Comparison of ENCODE assay signal across 18 mouse cellular contexts in the genomic region with DNA sequence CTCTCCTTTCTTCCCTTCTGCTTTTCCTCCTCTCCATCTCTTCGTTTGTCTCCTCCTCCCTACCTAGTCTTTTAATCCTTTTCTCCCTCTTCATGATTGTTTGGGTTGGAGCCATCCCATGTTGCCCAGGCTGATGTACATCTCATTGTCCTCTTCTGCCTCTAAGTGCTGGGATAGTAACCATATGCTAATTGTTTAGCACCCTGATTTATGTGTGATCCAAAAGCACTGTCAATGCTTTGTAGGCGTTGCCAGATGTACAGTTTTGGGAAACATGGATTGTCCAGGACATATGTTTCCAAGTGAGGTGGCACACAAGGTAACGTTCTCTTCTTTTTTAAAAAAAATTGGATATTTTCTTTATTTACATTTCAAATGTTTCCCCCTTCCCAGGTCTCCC.
"Had no signal": no experiment of that assay in that cellular context is flagged by ENCODE, and none has a peak within 500 bp of the region (broad histone marks: within the 10 kb centered on the region; RNA-seq: fewer than 3 reads in every experiment).

No protein-coding gene starts in this region.

- H3K27ac ChIP-seq: liver, embryonic 15.5 days; lung, embryonic 15.5 days; macrophage; midbrain, embryonic 13.5 days; midbrain, embryonic 15.5 days; neural tube, embryonic 12.5 days; stomach, embryonic 15.5 days; stomach, postnatal 0 days had no signal

- H3K36me3 ChIP-seq: liver, embryonic 15.5 days; lung, embryonic 15.5 days; midbrain, embryonic 13.5 days; midbrain, embryonic 15.5 days; neural tube, embryonic 12.5 days; stomach, embryonic 15.5 days had no signal

- DNase-seq: liver, postnatal 0 days; lung, adult 2 months; lung, postnatal 14 days; lung, postnatal 36 days; right cerebral cortex, postnatal 25 days; thymus, adult 18-20 months; thymus, postnatal 14 days; thymus, postnatal 36 days had no signal

- H3K4me3 ChIP-seq: liver, embryonic 15.5 days; lung, embryonic 15.5 days; megakaryocyte, embryonic 14.5 days; midbrain, embryonic 13.5 days; midbrain, embryonic 15.5 days; neural tube, embryonic 12.5 days; stomach, embryonic 15.5 days had no signal

- H3K27me3 ChIP-seq: liver, embryonic 15.5 days; lung, embryonic 15.5 days; megakaryocyte, embryonic 14.5 days; midbrain, embryonic 13.5 days; midbrain, embryonic 15.5 days; neural tube, embryonic 12.5 days; stomach, embryonic 15.5 days had no signal

- ATAC-seq: liver, postnatal 0 days; lung, postnatal 0 days; midbrain, embryonic 13.5 days; midbrain, embryonic 15.5 days had no signal

- H3K9me3 ChIP-seq: liver, embryonic 15.5 days; lung, embryonic 15.5 days; midbrain, embryonic 13.5 days; midbrain, embryonic 15.5 days; neural tube, embryonic 12.5 days; stomach, embryonic 15.5 days had no signal

- H3K4me1 ChIP-seq: liver, embryonic 15.5 days; lung, embryonic 15.5 days; megakaryocyte, embryonic 14.5 days; midbrain, embryonic 13.5 days; midbrain, embryonic 15.5 days; neural tube, embryonic 12.5 days; stomach, embryonic 15.5 days had no signal

- H3K9ac ChIP-seq: liver, embryonic 15.5 days; liver, postnatal 0 days; lung, embryonic 15.5 days; midbrain, embryonic 13.5 days; midbrain, embryonic 15.5 days; neural tube, embryonic 12.5 days; stomach, embryonic 15.5 days had no signal
